Mouse (Mus musculus): ENCODE measurements at regions not wholly inside any gene's neighbourhood (a gene's known extent, or its start where the extent isn't known, plus 50 kb on each side); places are given as distances from the start of the nearest gene placed in this dataset.

- peak in 1 of 2 experiments; percentile 11 for DNase-seq
These were observed 54.4 kb upstream of the Ly86 start for GRCm38 (mm10) chr13:37290636-37291035.

- DNase-seq, result no peak
These were observed 56.0 kb upstream of the Ly86 start for GRCm38 (mm10) chr13:37288993-37289392.

GRCm38 (mm10) chr13:37282515-37282914 is 62.5 kb upstream of the Ly86 start:
- no peak for DNase-seq

- no peak for DNase-seq
These were observed 65.8 kb upstream of the Ly86 start for GRCm38 (mm10) chr13:37279078-37279789.

GRCm38 (mm10) chr13:37249581-37250461 is 95.2 kb upstream of the Ly86 start:
- DNase-seq, result peak; percentile 26 to 35

GRCm38 (mm10) chr13:37248741-37249140 is 96.3 kb upstream of the Ly86 start:
- DNase-seq, result no peak

- DNase-seq, result peak; percentile 58 to 73
These were observed 105.0 kb upstream of the Ly86 start for GRCm38 (mm10) chr13:37240048-37240447.

- no peak for DNase-seq
These were observed 107.7 kb upstream of the Ly86 start for GRCm38 (mm10) chr13:37237285-37237684.

GRCm38 (mm10) chr13:37225834-37226233 is 119.2 kb upstream of the Ly86 start:
- DNase-seq, result no peak

GRCm38 (mm10) chr13:37220436-37220835 is 124.6 kb upstream of the Ly86 start:
- peak; percentile 30 to 53 for DNase-seq

GRCm38 (mm10) chr13:37218596-37218995 is 126.4 kb upstream of the Ly86 start:
- no peak for DNase-seq

GRCm38 (mm10) chr13:37214590-37215282 is 130.3 kb upstream of the Ly86 start:
- DNase-seq, result peak; percentile 35 to 38

GRCm38 (mm10) chr13:37197136-37197535 is 147.1 kb upstream of the F13a1 start:
- no peak for DNase-seq

GRCm38 (mm10) chr13:37195857-37196256 is 145.8 kb upstream of the F13a1 start:
- DNase-seq, result no peak

- peak; percentile 29 to 47 for DNase-seq
These were observed 131.2 kb upstream of the F13a1 start for GRCm38 (mm10) chr13:37181169-37181787.

GRCm38 (mm10) chr13:37176526-37176925 is 126.5 kb upstream of the F13a1 start:
- no peak for DNase-seq

GRCm38 (mm10) chr13:37175997-37176396 is 126.0 kb upstream of the F13a1 start:
- no peak for DNase-seq

GRCm38 (mm10) chr13:37158831-37159522 is 108.9 kb upstream of the F13a1 start:
- DNase-seq, result no peak

- DNase-seq, result no peak
These were observed 107.8 kb upstream of the F13a1 start for GRCm38 (mm10) chr13:37157808-37158207.

- DNase-seq, result peak; percentile 58 to 70
These were observed 101.9 kb upstream of the F13a1 start for GRCm38 (mm10) chr13:37151835-37152516.

GRCm38 (mm10) chr13:37149961-37150360 is 99.9 kb upstream of the F13a1 start:
- DNase-seq, result no peak
